Mouse (Mus musculus) brain, embryonic 14.5 days (tissue): ENCODE data around the gene Spag9.

Experiments used
- CTCF ChIP-seq: fragments of 200-500 bp; IDR thresholded peaks from 2 replicates; pipeline ENCODE4 v1.5.1; 2012; ENCODE audit warnings: inconsistent platforms, mild to moderate bottlenecking, moderate library complexity, borderline replicate concordance; ENCODE audit not compliant: insufficient read depth, insufficient read length; ENCODE audit errors: extremely low read depth
- POLR2A ChIP-seq: fragments of 200-500 bp; IDR thresholded peaks from 2 replicates; pipeline ENCODE4 v1.6.1; 2012; ENCODE audit warnings: mild to moderate bottlenecking, inconsistent platforms, borderline replicate concordance; ENCODE audit not compliant: poor library complexity, insufficient read depth, insufficient read length, severe bottlenecking; ENCODE audit errors: extremely low read depth

DNA sequence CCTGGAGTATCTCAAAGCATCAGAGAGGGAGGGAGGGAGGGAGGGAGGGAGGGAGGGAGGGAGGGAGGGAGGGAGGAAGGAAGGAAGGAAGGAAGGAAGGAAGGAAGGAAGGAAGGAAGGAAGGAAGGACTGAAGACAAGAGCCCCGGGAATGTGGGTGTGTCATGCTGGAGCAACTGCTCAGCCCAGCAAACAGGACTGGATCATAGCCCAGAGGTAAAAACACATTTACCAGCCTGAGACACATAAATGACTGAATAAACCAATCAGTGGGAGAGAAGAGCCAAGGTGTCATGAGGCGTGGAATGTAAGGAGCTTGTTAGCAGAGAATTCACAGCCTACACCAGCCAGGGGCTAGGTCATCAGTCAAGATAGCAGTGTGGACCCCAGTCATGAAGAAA, 147.4 kb downstream of the Spag9 start:
- TF ChIP-seq CTCF (no peak), POLR2A (no peak)
